Mouse (Mus musculus): Measurements from ENCODE around the gene Slfn1. TPM values are rescaled to one million over a fixed set of nuclear protein-coding genes. Genes with fewer than 3 reads are reported as not detected.
A peak's percentile ranks its signal among the peaks of the same experiment; 100 is the strongest.

The Slfn1 gene
- polyA plus RNA-seq (2014; fragmentation: Nextera tagmentation; extraction: Ambion mirVana) = 0.22 TPM in 1 of 2 replicates, not detected in the other

DNA sequence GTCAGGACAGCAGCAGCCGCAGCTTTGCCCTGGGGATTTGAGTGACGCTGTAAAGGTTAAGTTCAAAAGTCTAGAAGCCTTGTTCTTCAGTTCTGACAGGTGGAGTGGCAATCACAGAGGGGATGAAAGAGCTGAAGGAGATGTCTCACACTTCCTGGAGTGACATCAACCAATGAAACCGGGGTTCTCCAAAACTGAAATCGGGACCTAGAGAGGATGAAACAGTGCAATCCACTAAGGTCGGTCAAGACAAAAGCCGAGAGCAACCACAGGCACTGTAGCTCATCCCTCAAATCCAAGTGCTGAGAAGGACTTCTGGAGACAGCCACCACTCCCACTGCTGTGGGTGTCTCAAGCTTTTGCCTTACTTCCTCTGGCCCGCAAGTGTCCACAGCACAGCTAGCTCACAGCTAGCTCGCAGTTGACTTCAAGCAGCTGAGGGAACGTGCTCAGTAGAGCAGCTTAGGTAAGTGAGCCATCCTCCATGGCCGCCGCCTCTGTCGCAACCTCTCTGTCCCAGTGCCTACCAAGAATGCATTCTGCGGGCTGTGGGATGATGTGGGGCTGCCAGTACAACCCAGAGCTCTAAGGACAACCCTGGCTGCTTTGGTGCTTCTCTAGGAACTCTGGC, at the start of gene Slfn1:
Slfn1 (plus strand) TSS at position 253 of the 631 bp plus-strand sequence.
- Histone ChIP-seq H3K9me3 (ENCODE audit: control insufficient read depth, low read depth, low read length) (no peaks in the 10 kb centered on the region), H3K27ac (ENCODE audit: low read length) (no peak within 1 kb of the TSS), H3K4me2 (replicated peaks; ENCODE audit: low read depth, low read length) (no peak within 1 kb of the TSS), H3K4me1 (ENCODE audit: control insufficient read depth, insufficient read depth, low read length) (no peaks in the 10 kb centered on the region), H3K9ac (replicated peaks; ENCODE audit: low read depth, low read length) (no peak within 1 kb of the TSS), H3K36me3 (ENCODE audit: control insufficient read depth, insufficient read depth, low read length) (no peaks in the 10 kb centered on the region), H3K4me3 (ENCODE audit: low read depth, low read length) (no peak within 1 kb of the TSS), H3K27me3 (ENCODE audit: control insufficient read depth, insufficient read depth, low read length) (no peaks in the 10 kb centered on the region)
- 87% methylated on average over 13 of the region's 13 CpGs for WGBS
- ATAC-seq (ENCODE audit: insufficient number of reproducible peaks, insufficient read depth, low FRiP score, low read depth) = no peak

DNA sequence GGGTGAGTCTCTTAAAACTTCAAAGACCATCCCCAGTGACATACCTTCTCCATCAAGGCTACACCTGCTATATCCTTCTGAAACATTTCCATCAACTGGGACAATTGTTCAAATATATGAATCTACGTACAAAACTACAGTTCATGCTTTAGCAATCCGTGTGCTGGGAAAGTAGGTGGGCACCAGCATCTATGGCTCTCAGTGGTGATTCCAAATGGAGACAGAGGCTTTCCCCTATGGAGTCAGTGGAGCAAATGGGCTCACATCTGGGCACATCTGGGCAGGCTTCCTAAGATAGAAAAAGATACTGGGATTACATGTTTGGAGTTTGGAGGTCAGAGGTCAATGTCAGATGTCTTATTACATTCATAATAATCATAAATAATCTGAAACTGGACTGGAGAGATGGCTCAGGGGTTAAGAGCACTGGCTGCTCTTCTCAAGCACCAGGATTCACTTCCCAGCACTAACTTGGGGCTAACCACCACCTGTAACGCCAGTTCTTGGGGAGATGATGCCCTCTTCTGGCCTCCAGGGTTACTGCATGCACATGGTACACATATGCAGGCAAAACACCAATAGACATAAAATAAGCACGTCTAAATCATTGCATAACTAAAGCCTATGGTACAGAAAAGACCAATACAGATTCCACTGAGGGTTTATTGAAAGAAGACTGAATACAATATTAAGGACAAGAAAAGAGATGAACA, 48.5 kb upstream of the Slfn1 start:
- no peak overlapping the region for H3K9ac ChIP-seq (replicated peaks; ENCODE audit: low read depth, low read length)
- ATAC-seq (ENCODE audit: insufficient number of reproducible peaks, insufficient read depth, low FRiP score, low read depth) = no peak
- WGBS = 75% methylated on average over 4 of the region's 4 CpGs

DNA sequence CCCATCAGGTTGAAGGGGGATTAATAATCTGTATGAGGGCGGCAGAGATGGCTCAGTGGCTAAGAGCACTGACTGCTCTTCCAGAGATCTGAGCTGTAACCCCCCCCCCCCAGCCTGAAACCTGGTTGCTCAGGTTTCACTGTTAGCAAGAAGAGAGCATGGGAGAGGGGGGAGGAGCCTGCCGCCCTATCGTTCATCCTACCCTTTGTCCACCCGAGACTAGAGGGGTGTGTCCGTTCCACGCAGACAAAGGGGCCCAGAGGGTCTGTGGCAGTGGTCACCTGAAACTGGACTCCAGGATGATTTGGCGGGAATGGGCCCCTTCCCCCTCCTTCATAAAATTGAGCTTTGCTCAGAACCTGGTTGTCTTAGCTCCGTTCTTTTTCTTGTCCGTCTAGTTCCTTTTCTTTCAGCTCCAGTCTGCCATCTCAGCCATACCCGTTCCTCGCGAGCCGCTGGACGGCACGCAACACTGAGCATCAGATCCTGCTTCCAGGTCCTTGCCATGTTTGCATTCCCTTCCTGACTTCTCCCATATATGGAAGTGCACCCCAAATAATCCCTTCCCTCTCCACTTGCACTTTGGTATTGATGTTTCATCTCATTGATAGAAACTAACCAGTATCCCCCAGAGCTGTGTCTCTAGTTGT, 46.2 kb upstream of the Slfn1 start:
- Histone ChIP-seq H3K4me2 (replicated peaks; ENCODE audit: low read depth, low read length) (no peak overlapping the region), H3K27ac (ENCODE audit: low read length) (no peak overlapping the region), H3K9me3 (ENCODE audit: control insufficient read depth, low read depth, low read length) (no peaks in the 10 kb centered on the region), H3K27me3 (ENCODE audit: control insufficient read depth, insufficient read depth, low read length) (no peaks in the 10 kb centered on the region), H3K9ac (replicated peaks; ENCODE audit: low read depth, low read length) (no peak overlapping the region), H3K4me3 (ENCODE audit: low read depth, low read length) (no peak overlapping the region), H3K4me1 (ENCODE audit: control insufficient read depth, insufficient read depth, low read length) (no peaks in the 10 kb centered on the region), H3K36me3 (ENCODE audit: control insufficient read depth, insufficient read depth, low read length) (no peaks in the 10 kb centered on the region)
- no peak for ATAC-seq (ENCODE audit: insufficient number of reproducible peaks, insufficient read depth, low FRiP score, low read depth)
- 78% methylated on average over 15 of the region's 15 CpGs for WGBS

More for the DNA sequence above, 48.5 kb upstream of the Slfn1 start:
- H3K36me3 ChIP-seq (ENCODE audit: control insufficient read depth, insufficient read depth, low read length) = no peaks in the 10 kb centered on the region
- H3K4me2 ChIP-seq (replicated peaks; ENCODE audit: low read depth, low read length) = no peak overlapping the region
- no peaks in the 10 kb centered on the region for H3K27me3 ChIP-seq (ENCODE audit: control insufficient read depth, insufficient read depth, low read length)
- no peak overlapping the region for H3K27ac ChIP-seq (ENCODE audit: low read length)
- H3K4me1 ChIP-seq (ENCODE audit: control insufficient read depth, insufficient read depth, low read length) = no peaks in the 10 kb centered on the region
- H3K9me3 ChIP-seq (ENCODE audit: control insufficient read depth, low read depth, low read length) = no peaks in the 10 kb centered on the region
- H3K4me3 ChIP-seq (ENCODE audit: low read depth, low read length) = no peak overlapping the region

DNA sequence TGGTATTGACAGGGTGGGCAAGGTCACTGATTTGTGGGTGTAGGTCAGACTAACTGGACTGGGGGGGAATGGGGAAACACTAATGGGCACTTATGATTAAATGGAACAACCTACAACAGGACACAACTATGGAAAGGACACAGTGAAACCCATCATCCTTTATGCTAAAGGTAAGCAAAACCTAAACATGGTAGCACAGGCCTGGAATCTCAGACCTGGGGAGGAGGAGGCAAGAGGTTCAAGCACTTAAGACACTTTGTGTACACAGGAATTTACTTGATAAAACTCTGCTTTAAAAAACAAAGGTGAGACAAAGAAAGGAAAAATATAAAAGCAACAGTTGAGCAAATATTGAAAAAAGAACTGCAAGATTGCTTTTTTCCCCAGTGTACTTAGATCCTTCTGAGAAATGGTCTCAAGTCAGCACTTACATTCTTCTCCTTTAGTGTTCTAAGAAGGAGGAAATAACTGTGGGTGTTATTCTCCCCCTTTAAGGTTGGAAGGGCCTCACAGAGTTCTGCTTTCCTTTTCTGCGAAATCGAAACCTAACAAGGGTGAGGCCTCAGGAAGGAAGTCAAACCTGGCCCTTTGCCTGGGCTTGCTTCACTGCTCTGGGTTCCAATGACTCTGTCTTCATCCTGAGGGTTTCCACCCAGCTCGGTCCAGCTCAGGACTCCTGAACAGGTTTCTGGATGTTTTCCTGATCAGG, 38.8 kb upstream of the Slfn1 start:
- peak overlapping the region; percentile 78 for H3K27ac ChIP-seq (ENCODE audit: low read length)
- no peaks in the 10 kb centered on the region for H3K36me3 ChIP-seq (ENCODE audit: control insufficient read depth, insufficient read depth, low read length)
- H3K4me1 ChIP-seq (ENCODE audit: control insufficient read depth, insufficient read depth, low read length) = no peaks in the 10 kb centered on the region
- H3K9me3 ChIP-seq (ENCODE audit: control insufficient read depth, low read depth, low read length) = no peaks in the 10 kb centered on the region
- WGBS = 48% methylated on average over 3 of the region's 3 CpGs
- ATAC-seq (ENCODE audit: insufficient number of reproducible peaks, insufficient read depth, low FRiP score, low read depth) = peak; percentile 75; the same call in 1 of the 2 replicates
- H3K9ac ChIP-seq (replicated peaks; ENCODE audit: low read depth, low read length) = no peak overlapping the region
- no peak overlapping the region for H3K4me2 ChIP-seq (replicated peaks; ENCODE audit: low read depth, low read length)
- no peaks in the 10 kb centered on the region for H3K27me3 ChIP-seq (ENCODE audit: control insufficient read depth, insufficient read depth, low read length)
- no peak overlapping the region for H3K4me3 ChIP-seq (ENCODE audit: low read depth, low read length)

DNA sequence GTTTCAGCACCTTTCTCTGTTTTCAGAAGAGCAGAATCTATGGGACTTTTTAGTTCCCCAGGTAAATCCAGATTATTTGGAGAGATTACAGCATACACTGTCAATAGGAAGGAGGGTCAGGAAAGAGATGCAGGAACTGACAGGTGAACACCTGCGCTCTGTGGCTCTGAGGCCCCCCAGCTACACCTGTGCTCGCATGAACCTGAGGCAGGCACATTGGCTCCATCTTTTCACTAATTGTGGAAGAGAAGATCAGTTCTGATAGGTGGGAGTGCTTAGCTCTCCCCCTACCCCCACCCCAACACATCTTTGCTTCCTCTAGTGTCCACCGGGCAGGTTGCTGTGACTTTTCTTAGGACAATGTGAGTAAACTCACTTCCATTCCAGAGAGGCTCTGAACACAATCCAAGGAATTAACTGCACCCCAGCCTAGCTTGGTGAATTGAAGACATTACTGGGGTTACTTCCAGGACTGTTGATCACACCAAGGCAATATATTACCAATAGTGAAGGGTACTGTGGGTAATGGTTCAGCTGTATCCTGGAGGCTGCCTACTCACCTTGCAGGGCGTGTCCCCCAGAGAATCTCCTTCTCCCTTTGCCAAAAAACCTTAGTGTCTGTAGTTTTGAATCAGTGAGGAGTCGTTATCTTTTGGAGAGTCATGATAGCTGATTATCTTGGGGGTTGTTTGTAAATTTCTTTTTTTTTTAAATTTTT, 38.1 kb upstream of the Slfn1 start:
- no peak overlapping the region for H3K4me3 ChIP-seq (ENCODE audit: low read depth, low read length)
- no peaks in the 10 kb centered on the region for H3K36me3 ChIP-seq (ENCODE audit: control insufficient read depth, insufficient read depth, low read length)
- WGBS = 74% methylated on average over 5 of the region's 5 CpGs
- no peak for ATAC-seq (ENCODE audit: insufficient number of reproducible peaks, insufficient read depth, low FRiP score, low read depth)
- no peaks in the 10 kb centered on the region for H3K9me3 ChIP-seq (ENCODE audit: control insufficient read depth, low read depth, low read length)
- no peaks in the 10 kb centered on the region for H3K4me1 ChIP-seq (ENCODE audit: control insufficient read depth, insufficient read depth, low read length)
- no peak overlapping the region for H3K4me2 ChIP-seq (replicated peaks; ENCODE audit: low read depth, low read length)
- peak overlapping the region; percentile 78 for H3K27ac ChIP-seq (ENCODE audit: low read length)
- no peaks in the 10 kb centered on the region for H3K27me3 ChIP-seq (ENCODE audit: control insufficient read depth, insufficient read depth, low read length)
- no peak overlapping the region for H3K9ac ChIP-seq (replicated peaks; ENCODE audit: low read depth, low read length)

DNA sequence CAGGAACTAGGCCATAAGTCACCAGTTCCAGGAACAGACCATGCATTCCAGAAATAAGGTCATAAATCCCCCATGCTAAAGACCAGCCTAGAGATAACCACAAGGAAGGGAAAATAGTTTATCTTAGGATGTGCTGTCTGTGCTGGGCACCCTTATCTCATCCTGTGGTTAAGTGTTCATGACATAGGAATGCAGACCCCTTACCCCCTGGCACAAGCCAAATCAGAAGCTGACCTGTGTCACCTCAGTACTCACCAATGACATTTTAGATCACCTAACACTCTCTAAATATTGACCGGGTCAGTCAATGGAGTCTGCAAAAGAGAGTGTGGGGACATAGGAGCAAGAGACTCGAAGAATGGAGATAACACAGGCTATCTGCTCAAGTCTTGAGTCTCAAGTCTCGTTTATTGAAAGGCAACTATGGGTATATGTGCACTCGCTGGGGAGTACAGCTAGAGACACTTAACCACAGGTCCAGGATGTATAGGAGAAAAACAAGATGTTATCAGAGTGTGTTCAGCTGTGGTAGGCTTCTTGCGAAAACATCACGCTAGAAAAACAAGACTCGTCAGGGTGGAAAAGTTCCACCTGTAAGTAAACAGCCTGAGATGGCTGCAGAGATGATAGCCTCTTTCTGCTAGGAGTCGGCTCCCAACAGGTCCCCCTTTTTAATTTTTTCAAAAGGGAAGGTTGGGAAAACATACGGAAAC, 37.0 kb upstream of the Slfn1 start:
- Histone ChIP-seq H3K9ac (replicated peaks; ENCODE audit: low read depth, low read length) (no peak overlapping the region), H3K36me3 (ENCODE audit: control insufficient read depth, insufficient read depth, low read length) (no peaks in the 10 kb centered on the region), H3K4me2 (replicated peaks; ENCODE audit: low read depth, low read length) (no peak overlapping the region), H3K27ac (ENCODE audit: low read length) (no peak overlapping the region), H3K4me1 (ENCODE audit: control insufficient read depth, insufficient read depth, low read length) (no peaks in the 10 kb centered on the region), H3K4me3 (ENCODE audit: low read depth, low read length) (no peak overlapping the region), H3K27me3 (ENCODE audit: control insufficient read depth, insufficient read depth, low read length) (no peaks in the 10 kb centered on the region), H3K9me3 (ENCODE audit: control insufficient read depth, low read depth, low read length) (no peaks in the 10 kb centered on the region)
- ATAC-seq (ENCODE audit: insufficient number of reproducible peaks, insufficient read depth, low FRiP score, low read depth) = no peak
- 62% methylated on average over 9 of the region's 9 CpGs for WGBS

DNA sequence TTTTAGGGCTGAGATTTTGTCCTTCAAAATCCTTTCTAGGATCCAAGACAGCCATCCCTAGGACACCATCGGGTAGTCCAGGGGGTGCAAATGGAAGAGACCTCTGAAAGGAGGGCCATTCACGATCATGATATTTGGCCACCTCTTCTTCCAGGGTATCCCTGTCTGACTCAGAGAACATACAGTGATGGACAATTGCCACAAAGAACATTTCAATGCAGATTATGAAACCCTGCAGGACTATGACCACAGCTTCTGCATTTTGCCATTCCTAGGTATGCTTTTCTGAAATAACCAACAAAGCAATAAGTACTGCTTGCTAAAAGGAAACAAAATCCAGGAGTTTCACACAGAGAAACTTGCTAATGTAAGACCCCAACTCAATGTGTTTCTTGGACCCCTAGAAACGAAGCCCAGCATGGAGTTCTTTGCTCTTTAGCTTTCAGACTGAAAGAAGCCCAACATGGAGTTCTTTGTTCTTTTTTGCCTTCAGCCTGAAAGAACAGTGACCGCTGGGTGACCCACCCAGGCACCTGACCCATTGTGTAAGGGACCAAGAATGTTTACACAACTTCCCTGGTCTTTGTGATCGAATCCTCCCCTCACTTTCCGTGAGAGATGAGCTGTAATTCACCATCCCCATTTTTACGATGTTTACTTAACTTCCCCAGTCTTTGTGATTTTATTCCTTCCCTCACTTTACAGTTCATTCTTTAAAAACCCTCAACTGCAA, 33.7 kb upstream of the Slfn1 start:
- no peak overlapping the region for H3K9ac ChIP-seq (replicated peaks; ENCODE audit: low read depth, low read length)
- no peaks in the 10 kb centered on the region for H3K4me1 ChIP-seq (ENCODE audit: control insufficient read depth, insufficient read depth, low read length)
- H3K27ac ChIP-seq (ENCODE audit: low read length) = no peak overlapping the region
- H3K4me3 ChIP-seq (ENCODE audit: low read depth, low read length) = no peak overlapping the region
- H3K27me3 ChIP-seq (ENCODE audit: control insufficient read depth, insufficient read depth, low read length) = no peaks in the 10 kb centered on the region
- no peaks in the 10 kb centered on the region for H3K36me3 ChIP-seq (ENCODE audit: control insufficient read depth, insufficient read depth, low read length)
- H3K9me3 ChIP-seq (ENCODE audit: control insufficient read depth, low read depth, low read length) = no peaks in the 10 kb centered on the region
- no peak overlapping the region for H3K4me2 ChIP-seq (replicated peaks; ENCODE audit: low read depth, low read length)
- 57% methylated on average over 7 of the region's 7 CpGs for WGBS
- ATAC-seq (ENCODE audit: insufficient number of reproducible peaks, insufficient read depth, low FRiP score, low read depth) = no peak

All from stomach, embryonic 14.5 days (tissue).